Mouse (Mus musculus): Measurements from ENCODE around the gene Psg26.
"Not testable (repeated sequence)": the region's sequence is repeated elsewhere in the genome, so short reads cannot be mapped to it uniquely, and the experiment has no call there.

The Psg26 gene

GRCm38 (mm10) chr7:18484077-18484476 lies at the start of gene Psg26:
Gene Psg26, minus strand, starts transcription at chr7:18484177.
- DNase-seq (ENCODE audit: low read depth) = no peak

- DNase-seq (ENCODE audit: low read depth) = no peak
These were observed 49.4 kb upstream of the Psg26 start for GRCm38 (mm10) chr7:18533420-18533819.

GRCm38 (mm10) chr7:18532169-18532568 lies 48.2 kb upstream of the Psg26 start, which contains the start of gene Psg25:
Gene Psg25, minus strand, starts transcription at chr7:18532269.
- DNase-seq (ENCODE audit: low read depth) = no peak

GRCm38 (mm10) chr7:18524668-18525067 lies 40.7 kb upstream of the Psg26 start:
- DNase-seq (ENCODE audit: low read depth) = no peak

GRCm38 (mm10) chr7:18512848-18513247 lies 28.9 kb upstream of the Psg26 start:
- not testable (repeated sequence) for DNase-seq (ENCODE audit: low read depth)

- DNase-seq (ENCODE audit: low read depth) = not testable (repeated sequence)
These were observed 28.4 kb upstream of the Psg26 start for GRCm38 (mm10) chr7:18512417-18512816.

- no peak for DNase-seq (ENCODE audit: low read depth)
These were observed 27.5 kb upstream of the Psg26 start for GRCm38 (mm10) chr7:18511479-18511878.

GRCm38 (mm10) chr7:18431941-18432340 lies 52.0 kb downstream of the Psg26 start, which contains the start of gene Psg28:
Gene Psg28, minus strand, starts transcription at chr7:18432041.
- not testable (repeated sequence) for DNase-seq (ENCODE audit: low read depth)

Data from fibroblast of lung, adult 2 months (primary cell).